Comparison of ENCODE assay signal across 11 mouse cellular contexts in the genomic region with DNA sequence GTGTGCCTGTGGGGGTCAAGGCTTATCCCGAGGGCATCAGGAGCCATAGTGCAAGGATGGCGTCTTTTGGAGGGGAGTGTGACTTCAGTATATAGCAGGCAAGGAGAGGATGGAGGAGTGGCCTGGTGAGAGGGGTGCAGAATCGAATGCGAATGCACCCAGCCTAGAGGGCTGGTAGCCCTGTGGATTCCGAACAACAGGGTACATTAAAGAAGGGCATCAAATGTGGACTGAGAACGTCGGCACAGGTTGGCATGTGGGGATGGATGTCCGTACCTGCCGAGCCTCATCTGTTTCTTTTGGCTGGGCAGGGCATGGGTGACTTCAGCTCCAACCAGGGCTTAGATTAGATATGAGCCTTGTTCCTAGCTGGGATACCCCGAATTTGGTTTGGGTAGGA. TPM values are rescaled to one million over a fixed set of nuclear protein-coding genes. Genes with fewer than 3 reads are reported as not detected.
DNase-seq lines count a peak whose midpoint lies in the region; ATAC-seq and TF ChIP-seq lines count a peak whose summit lies in the region.
"Had no signal": no experiment of that assay in that cellular context is flagged by ENCODE, and none has a peak within 500 bp of the region (broad histone marks: within the 10 kb centered on the region; RNA-seq: fewer than 3 reads in every experiment).

No protein-coding gene starts in this region.

- H3K27me3 ChIP-seq in embryonic facial prominence, embryonic 12.5 days = peaks cover 78% of the 10 kb centered on the region
- peaks cover 5% of the 10 kb centered on the region; the same call in 1 of the 2 replicates for H3K27me3 ChIP-seq in hindbrain, embryonic 11.5 days (ENCODE audit: control insufficient read depth, insufficient read depth, low read length)
- H3K27me3 ChIP-seq in midbrain, embryonic 12.5 days = no peaks in the 10 kb centered on the region; the same call in none of the 2 replicates

- no peak overlapping the region for H3K27ac ChIP-seq in cortical plate, adult 2 months (ENCODE audit: insufficient read depth, low read length)
- H3K27ac ChIP-seq in embryonic facial prominence, embryonic 12.5 days = no peak overlapping the region
- peak overlapping the region; percentile 96 for H3K27ac ChIP-seq in hindbrain, embryonic 11.5 days (ENCODE audit: low read depth, low read length)
- peak overlapping the region; percentile 98 for H3K27ac ChIP-seq in midbrain, embryonic 12.5 days (replicated peaks)

- TF ChIP-seq CTCF in cortical plate, adult 2 months (IDR thresholded peaks at IDR 0.05; ENCODE audit: extremely low read depth, insufficient read depth, low read length) = no peak

- peak overlapping the region; percentile 95 for H3K4me3 ChIP-seq in cortical plate, adult 2 months (ENCODE audit: insufficient read depth, low read length)
- peak overlapping the region; percentile 37 for H3K4me3 ChIP-seq in embryonic facial prominence, embryonic 12.5 days
- H3K4me3 ChIP-seq in hindbrain, embryonic 11.5 days (ENCODE audit: low read depth, low read length) = peak overlapping the region; percentile 66
- H3K4me3 ChIP-seq in midbrain, embryonic 12.5 days = peak overlapping the region; percentile 78

- peak overlapping the region; percentile 35; the same call in 1 of the 2 replicates for H3K9ac ChIP-seq in embryonic facial prominence, embryonic 12.5 days
- peak overlapping the region; percentile 97 for H3K9ac ChIP-seq in hindbrain, embryonic 11.5 days (ENCODE audit: low read depth, low read length)
- H3K9ac ChIP-seq in midbrain, embryonic 12.5 days (replicated peaks) = peak overlapping the region; percentile 98

- DNase-seq in hindbrain, embryonic 11.5 days (ENCODE audit: low spot score) = no peak
- DNase-seq in heart, adult 11 months = no peak
- no peak for DNase-seq in adrenal gland, postnatal 4 days (ENCODE audit: low spot score in 2 of 2)
- no peak for DNase-seq in gastrocnemius, adult 18-20 months (ENCODE audit: low spot score)
- no peak for DNase-seq in c-Kit-positive CD71-positive TER-119-positive erythroid progenitor cells, embryonic 14.5 days (ENCODE audit: low spot score)
- DNase-seq: gastrocnemius, postnatal 14 days; kidney, adult 8-10 months; liver had no signal

- no peaks in the 10 kb centered on the region for H3K9me3 ChIP-seq in embryonic facial prominence, embryonic 12.5 days
- no peaks in the 10 kb centered on the region for H3K9me3 ChIP-seq in hindbrain, embryonic 11.5 days (ENCODE audit: control insufficient read depth, low read length)
- H3K9me3 ChIP-seq in midbrain, embryonic 12.5 days = no peaks in the 10 kb centered on the region

- H3K4me2 ChIP-seq in embryonic facial prominence, embryonic 12.5 days (replicated peaks) = peak overlapping the region; percentile 51
- peak overlapping the region; percentile 63 for H3K4me2 ChIP-seq in hindbrain, embryonic 11.5 days (replicated peaks; ENCODE audit: low read depth, low read length)
- peak overlapping the region; percentile 79 for H3K4me2 ChIP-seq in midbrain, embryonic 12.5 days (replicated peaks)

- ATAC-seq in embryonic facial prominence, embryonic 12.5 days (ENCODE audit: insufficient number of reproducible peaks, insufficient read depth, low FRiP score, low TSS enrichment) = no peak
- ATAC-seq in hindbrain, embryonic 11.5 days (ENCODE audit: low FRiP score) = no peak
- ATAC-seq in midbrain, embryonic 12.5 days (ENCODE audit: low FRiP score, low read depth) = no peak

- H3K36me3 ChIP-seq in embryonic facial prominence, embryonic 12.5 days = peaks cover 3% of the 10 kb centered on the region
- H3K36me3 ChIP-seq in hindbrain, embryonic 11.5 days (ENCODE audit: control insufficient read depth, insufficient read depth, low read length) = peaks cover 7% of the 10 kb centered on the region; the same call in 1 of the 2 replicates
- peaks cover 31% of the 10 kb centered on the region for H3K36me3 ChIP-seq in midbrain, embryonic 12.5 days

- TF ChIP-seq POLR2A in cortical plate, adult 2 months (IDR thresholded peaks at IDR 0.05; ENCODE audit: extremely low read depth, insufficient read depth, low read length) = no peak

- WGBS in embryonic facial prominence, embryonic 12.5 days = 46% methylated on average over 10 of the region's 10 CpGs
- WGBS in hindbrain, embryonic 11.5 days = 45% methylated on average over 10 of the region's 10 CpGs
- WGBS in midbrain, embryonic 12.5 days = 51% methylated on average over 10 of the region's 10 CpGs

- H3K4me1 ChIP-seq in cortical plate, adult 2 months (ENCODE audit: control insufficient read depth, insufficient read depth, low read length) = peaks cover 15% of the 10 kb centered on the region
- H3K4me1 ChIP-seq in embryonic facial prominence, embryonic 12.5 days = peaks cover 33% of the 10 kb centered on the region
- H3K4me1 ChIP-seq in hindbrain, embryonic 11.5 days (replicated peaks; ENCODE audit: control insufficient read depth, insufficient read depth, low read length) = peaks cover 29% of the 10 kb centered on the region
- H3K4me1 ChIP-seq in midbrain, embryonic 12.5 days = peaks cover 83% of the 10 kb centered on the region

RNA-seq across cellular contexts. Expression of a gene that starts 4.0 kb away (rescaled TPM):
- 54.9 and 55.2 TPM in 2 replicates for polyA plus RNA-seq in cortical plate, adult 2 months (2012; rRNA removed)
- 18.3 and 21.7 TPM in 2 replicates for polyA plus RNA-seq in embryonic facial prominence, embryonic 12.5 days (2016; fragmentation: Nextera tagmentation; extraction: Ambion mirVana)
- polyA plus RNA-seq in hindbrain, embryonic 11.5 days (2014; fragmentation: Nextera tagmentation; extraction: Ambion mirVana) = 74.4 and 101 TPM in 2 replicates
- 181 and 193 TPM in 2 replicates for polyA plus RNA-seq in midbrain, embryonic 12.5 days (2016; fragmentation: Nextera tagmentation; extraction: Ambion mirVana)
- 10 to 100 TPM in 1 of 2 experiments, 1 to 10 TPM in 1; 9.9 to 10.4 TPM for total RNA-seq in adrenal gland, postnatal 4 days (2021)
- under 1 TPM; 0.18 to 0.31 TPM for total RNA-seq in gastrocnemius, adult 18-20 months (2021)

RNA-seq across cellular contexts. Expression of a gene that starts 7.6 kb away (rescaled TPM):
- polyA plus RNA-seq in cortical plate, adult 2 months (2012; rRNA removed) = 2,242 and 2,263 TPM in 2 replicates
- polyA plus RNA-seq in embryonic facial prominence, embryonic 12.5 days (2016; fragmentation: Nextera tagmentation; extraction: Ambion mirVana) = 851 and 902 TPM in 2 replicates
- 798 TPM in 2 replicates for polyA plus RNA-seq in hindbrain, embryonic 11.5 days (2014; fragmentation: Nextera tagmentation; extraction: Ambion mirVana)
- 671 and 694 TPM in 2 replicates for polyA plus RNA-seq in midbrain, embryonic 12.5 days (2016; fragmentation: Nextera tagmentation; extraction: Ambion mirVana)
- total RNA-seq in adrenal gland, postnatal 4 days (2021) = 1,000 to 10,000 TPM; 1,413 to 1,504 TPM
- 100 to 1,000 TPM; 703 to 778 TPM for total RNA-seq in gastrocnemius, adult 18-20 months (2021)

RNA-seq across cellular contexts. Expression of a gene that starts 20.5 kb away (rescaled TPM):
- polyA plus RNA-seq in cortical plate, adult 2 months (2012; rRNA removed) = 51.9 and 52.3 TPM in 2 replicates
- polyA plus RNA-seq in embryonic facial prominence, embryonic 12.5 days (2016; fragmentation: Nextera tagmentation; extraction: Ambion mirVana) = 50.0 and 50.3 TPM in 2 replicates
- polyA plus RNA-seq in hindbrain, embryonic 11.5 days (2014; fragmentation: Nextera tagmentation; extraction: Ambion mirVana) = 32.9 and 34.9 TPM in 2 replicates
- polyA plus RNA-seq in midbrain, embryonic 12.5 days (2016; fragmentation: Nextera tagmentation; extraction: Ambion mirVana) = 36.2 and 44.5 TPM in 2 replicates
- total RNA-seq in adrenal gland, postnatal 4 days (2021) = 10 to 100 TPM; 30.8 to 31.2 TPM
- 1 to 10 TPM; 6.8 to 7.1 TPM for total RNA-seq in gastrocnemius, adult 18-20 months (2021)

RNA-seq across cellular contexts. Expression of a gene that starts 29.5 kb away (rescaled TPM):
- polyA plus RNA-seq in cortical plate, adult 2 months (2012; rRNA removed) = 13.1 and 13.9 TPM in 2 replicates
- 4.5 and 5.1 TPM in 2 replicates for polyA plus RNA-seq in embryonic facial prominence, embryonic 12.5 days (2016; fragmentation: Nextera tagmentation; extraction: Ambion mirVana)
- polyA plus RNA-seq in hindbrain, embryonic 11.5 days (2014; fragmentation: Nextera tagmentation; extraction: Ambion mirVana) = 1.1 and 1.8 TPM in 2 replicates
- 2.4 and 3.7 TPM in 2 replicates for polyA plus RNA-seq in midbrain, embryonic 12.5 days (2016; fragmentation: Nextera tagmentation; extraction: Ambion mirVana)
- 1 to 10 TPM; 7.7 to 7.8 TPM for total RNA-seq in adrenal gland, postnatal 4 days (2021)
- total RNA-seq in gastrocnemius, adult 18-20 months (2021) = under 1 TPM; 0.78 to 0.97 TPM

RNA-seq across cellular contexts. Expression of a gene that starts 29.9 kb away (rescaled TPM):
- polyA plus RNA-seq in cortical plate, adult 2 months (2012; rRNA removed) = 5.7 and 6.3 TPM in 2 replicates
- polyA plus RNA-seq in embryonic facial prominence, embryonic 12.5 days (2016; fragmentation: Nextera tagmentation; extraction: Ambion mirVana) = 4.2 and 5.7 TPM in 2 replicates
- 3.7 and 3.8 TPM in 2 replicates for polyA plus RNA-seq in hindbrain, embryonic 11.5 days (2014; fragmentation: Nextera tagmentation; extraction: Ambion mirVana)
- 3.1 and 4.3 TPM in 2 replicates for polyA plus RNA-seq in midbrain, embryonic 12.5 days (2016; fragmentation: Nextera tagmentation; extraction: Ambion mirVana)
- total RNA-seq in adrenal gland, postnatal 4 days (2021) = 10 to 100 TPM; 13.1 to 26.7 TPM
- total RNA-seq in gastrocnemius, adult 18-20 months (2021) = 1 to 10 TPM; 3.4 to 4.1 TPM

Comparison
In these comparisons a context has a peak if more than half of its experiments do, and no peak if none do; other contexts are left out.
1. H3K27ac ChIP-seq: peak in hindbrain, embryonic 11.5 days (single experiment) and midbrain, embryonic 12.5 days (single experiment); none in cortical plate, adult 2 months (single experiment) and embryonic facial prominence, embryonic 12.5 days (single experiment).
2. H3K4me3 ChIP-seq: peak in every context shown above with its lines; median percentile 95 in cortical plate, adult 2 months; 78 in midbrain, embryonic 12.5 days; 66 in hindbrain, embryonic 11.5 days; 37 in embryonic facial prominence, embryonic 12.5 days.
3. H3K9ac ChIP-seq: peak in every context shown above with its lines; median percentile 98 in midbrain, embryonic 12.5 days; 97 in hindbrain, embryonic 11.5 days; 35 in embryonic facial prominence, embryonic 12.5 days.
4. Peak in every context shown above with its lines, with median percentiles within 50 percentile points of each other: H3K4me2 ChIP-seq.